Mouse (Mus musculus) liver, adult 2 months (tissue): ENCODE measurements around the gene Stat5a.

Experiments used
- CTCF ChIP-seq: fragments of 200-500 bp; IDR thresholded peaks from 2 replicates; pipeline ENCODE4 v1.5.1; 2011; ENCODE audit warnings: low read depth, low read length, control low read depth
- POLR2A ChIP-seq: fragments of 200-500 bp; IDR thresholded peaks from 2 replicates; pipeline ENCODE4 v1.6.1; 2011; ENCODE audit warnings: low read length, control low read depth; ENCODE audit not compliant: insufficient read depth; ENCODE audit errors: extremely low read depth

- TF ChIP-seq CTCF, result no peak
- no peak for TF ChIP-seq POLR2A
Measured at GRCm38 (mm10) chr11:100908567-100908966, 49.4 kb downstream of the Stat5a start.
